Mouse (Mus musculus) layer of hippocampus, postnatal 25 days (tissue): ENCODE results near the gene Agpat2. TPM values are rescaled to one million over a fixed set of nuclear protein-coding genes. Genes with fewer than 3 reads are reported as not detected.
A peak's percentile ranks its signal among the peaks of the same experiment; 100 is the strongest.

Source experiments
- DNase-seq, 2 experiments: peaks; one replicate each; pipeline ENCODE4 v3.0.0; 2022; ENCODE audit warnings: mixed read lengths in 2 of 2, low spot score in 1 of 2; ENCODE audit errors: extremely low spot score in 1 of 2
- total RNA-seq, 2 experiments: library from RNA; stranded (reverse); gene quantifications; 2 replicates each; pipeline ENCODE4 v1.2.3; 2021

Agpat2 gene
- total RNA-seq, 2 experiments from 2014 or later = 1.2 to 1.9 TPM

- DNase-seq = peak; percentile 74 to 75
Observed at GRCm38 (mm10) chr2:26627921-26628739, 23.9 kb upstream of the Agpat2 start, which contains the start of gene Fam69b. TSS of gene Fam69b (plus strand) at chr2:26628457.

- no peak for DNase-seq
Observed at GRCm38 (mm10) chr2:26626081-26626480, 21.9 kb upstream of the Agpat2 start.

GRCm38 (mm10) chr2:26625419-26625818 lies 21.2 kb upstream of the Agpat2 start:
- no peak for DNase-seq

- DNase-seq = no peak
Observed at GRCm38 (mm10) chr2:26622984-26623383, 18.8 kb upstream of the Agpat2 start.

- DNase-seq = no peak
Observed at GRCm38 (mm10) chr2:26621246-26621645, 17.0 kb upstream of the Agpat2 start.

- DNase-seq = no peak
Observed at GRCm38 (mm10) chr2:26617928-26618327, 13.7 kb upstream of the Agpat2 start.

GRCm38 (mm10) chr2:26617331-26617730 lies 13.1 kb upstream of the Agpat2 start:
- DNase-seq = no peak

GRCm38 (mm10) chr2:26615459-26616124 lies 11.4 kb upstream of the Agpat2 start:
- DNase-seq = no peak

- no peak for DNase-seq
Observed at GRCm38 (mm10) chr2:26614903-26615302, 10.7 kb upstream of the Agpat2 start.

- DNase-seq = no peak
Observed at GRCm38 (mm10) chr2:26611896-26612295, 7.7 kb upstream of the Agpat2 start.

GRCm38 (mm10) chr2:26611054-26611453 lies 6.8 kb upstream of the Agpat2 start:
- no peak for DNase-seq

- DNase-seq = no peak
Observed at GRCm38 (mm10) chr2:26610526-26610925, 6.3 kb upstream of the Agpat2 start.

GRCm38 (mm10) chr2:26609261-26609661 lies 5.0 kb upstream of the Agpat2 start:
- DNase-seq = no peak

- no peak for DNase-seq
Observed at GRCm38 (mm10) chr2:26608781-26609180, 4.6 kb upstream of the Agpat2 start.

- DNase-seq = no peak
Observed at GRCm38 (mm10) chr2:26607056-26607910, 3.1 kb upstream of the Agpat2 start.

GRCm38 (mm10) chr2:26606579-26606978 lies 2.4 kb upstream of the Agpat2 start:
- DNase-seq = no peak

GRCm38 (mm10) chr2:26605331-26605730 lies 1.1 kb upstream of the Agpat2 start:
- no peak for DNase-seq

GRCm38 (mm10) chr2:26603159-26603558 lies 1.1 kb downstream of the Agpat2 start:
- DNase-seq = no peak

- DNase-seq = no peak
Observed at GRCm38 (mm10) chr2:26602631-26603030, 1.6 kb downstream of the Agpat2 start.

- DNase-seq = no peak
Observed at GRCm38 (mm10) chr2:26601595-26601994, 2.6 kb downstream of the Agpat2 start.

GRCm38 (mm10) chr2:26600664-26601063 lies 3.6 kb downstream of the Agpat2 start:
- no peak for DNase-seq
